Mouse (Mus musculus) kidney, adult 2 months (tissue): Measurements from ENCODE around the gene Hsh2d. TPM values are rescaled to one million over a fixed set of nuclear protein-coding genes. Genes with fewer than 3 reads are reported as not detected.

ENCODE experiments used
- DNase-seq: peaks from one replicate; pipeline ENCODE4 v3.0.0; 2021
- H3K27ac ChIP-seq: fragments of 200-500 bp; 2 replicates; pipeline ENCODE4 v1.5.1; 2012; ENCODE audit warnings: low read depth, low read length, control low read depth, inconsistent platforms; ENCODE audit not compliant: insufficient read depth
- H3K27me3 ChIP-seq: fragments of 200-500 bp; replicated peaks from 2 replicates; pipeline ENCODE4 v1.6.1; 2012; ENCODE audit warnings: mild to moderate bottlenecking, moderate library complexity, low read length, inconsistent platforms; ENCODE audit not compliant: control insufficient read depth, insufficient read depth
- H3K36me3 ChIP-seq: fragments of 200-500 bp; 2 replicates; pipeline ENCODE4 v1.6.1; 2012; ENCODE audit warnings: mild to moderate bottlenecking, moderate library complexity, low read length, inconsistent platforms; ENCODE audit not compliant: control insufficient read depth, insufficient read depth
- H3K4me1 ChIP-seq: fragments of 200-500 bp; 2 replicates; pipeline ENCODE4 v1.6.1; 2011; ENCODE audit warnings: low read length; ENCODE audit not compliant: control insufficient read depth, insufficient read depth
- H3K4me3 ChIP-seq: fragments of 200-500 bp; 2 replicates; pipeline ENCODE4 v1.5.1; 2011; ENCODE audit warnings: mild to moderate bottlenecking, low read depth, low read length, control low read depth; ENCODE audit not compliant: insufficient read depth
- CTCF ChIP-seq: fragments of 200-500 bp; conservative IDR thresholded peaks from 2 replicates; pipeline ENCODE4 v1.5.1; 2011; ENCODE audit warnings: low read depth, mild to moderate bottlenecking, control low read depth, low read length, moderate library complexity, mixed read lengths; ENCODE audit not compliant: insufficient read depth, insufficient read length
- POLR2A ChIP-seq: fragments of 200-500 bp; IDR thresholded peaks from one replicate; pipeline ENCODE4 v1.6.1; 2011; ENCODE audit warnings: low read depth, low read length, control low read depth
- WGBS: fragments of 180-500 bp; shearing (Covaris S2); methylation state at CpG from one replicate; pipeline ENCODE4 v1.1.7; 2018; 5-methylcytosine and 5-hydroxymethylcytosine counted together
- polyA plus RNA-seq: library from polyadenylated mRNA; depleted of rRNA; stranded (reverse); fragments of >200 nt; gene quantifications from 2 replicates; pipeline ENCODE4 v1.2.3, GENCODE M21; 2012; rRNA removed

The Hsh2d gene
- 0.14 and 1.9 TPM in 2 replicates for polyA plus RNA-seq

DNA sequence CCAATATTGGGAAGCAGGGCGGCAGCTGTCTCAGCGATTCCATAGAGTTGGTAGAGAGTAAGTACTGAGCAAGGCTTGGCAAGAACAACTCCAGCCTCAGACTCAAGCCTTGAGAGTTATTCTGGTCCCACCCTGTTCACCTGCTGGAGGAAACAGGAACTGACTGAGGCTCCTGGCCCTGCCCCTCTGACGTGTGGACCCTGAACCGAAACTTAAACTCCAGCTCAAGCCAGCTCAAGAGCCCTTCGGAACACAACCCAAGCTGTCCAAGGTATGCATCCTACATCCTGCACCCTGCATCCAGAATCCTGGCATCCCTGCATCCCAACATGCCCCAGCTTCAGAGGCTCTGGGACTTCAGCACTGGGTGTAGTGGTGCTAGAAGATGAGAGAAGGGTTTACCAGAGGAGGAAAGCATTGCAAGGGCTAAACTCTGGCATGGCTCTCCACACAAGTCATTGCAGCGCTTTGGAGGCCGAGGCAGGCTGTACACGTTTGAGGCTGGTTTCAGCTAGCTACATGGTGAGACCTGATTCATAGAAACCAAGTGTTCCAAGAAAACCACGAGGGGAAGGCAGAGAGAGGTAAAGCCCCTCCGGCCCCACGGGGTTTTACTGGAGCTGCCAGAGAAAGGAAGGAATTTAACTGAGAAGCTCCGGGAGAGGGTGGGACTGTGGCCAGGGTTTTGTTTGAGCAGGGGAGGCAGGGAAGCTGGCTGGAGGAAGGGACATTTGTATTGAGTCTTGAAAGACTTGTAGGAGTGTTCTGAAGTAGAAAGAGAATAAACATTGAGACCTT, at the start of gene Hsh2d:
Gene Hsh2d (plus strand): TSS at position 222 of the 798 bp plus-strand sequence.
- H3K4me1 ChIP-seq: 0 out of 2 replicates have a peak, but pooled peaks cover under 1% of the 10 kb centered on the region
- 62% methylated on average over 12 of the region's 12 CpGs for WGBS
- H3K36me3 ChIP-seq: no peaks in the 10 kb centered on the region
- H3K27me3 ChIP-seq: no peaks in the 10 kb centered on the region
- TF ChIP-seq CTCF (no peak), POLR2A (no peak)
- no peak within 1 kb of the TSS for H3K27ac ChIP-seq
- no peak within 1 kb of the TSS for H3K4me3 ChIP-seq
- no peak for DNase-seq

DNA sequence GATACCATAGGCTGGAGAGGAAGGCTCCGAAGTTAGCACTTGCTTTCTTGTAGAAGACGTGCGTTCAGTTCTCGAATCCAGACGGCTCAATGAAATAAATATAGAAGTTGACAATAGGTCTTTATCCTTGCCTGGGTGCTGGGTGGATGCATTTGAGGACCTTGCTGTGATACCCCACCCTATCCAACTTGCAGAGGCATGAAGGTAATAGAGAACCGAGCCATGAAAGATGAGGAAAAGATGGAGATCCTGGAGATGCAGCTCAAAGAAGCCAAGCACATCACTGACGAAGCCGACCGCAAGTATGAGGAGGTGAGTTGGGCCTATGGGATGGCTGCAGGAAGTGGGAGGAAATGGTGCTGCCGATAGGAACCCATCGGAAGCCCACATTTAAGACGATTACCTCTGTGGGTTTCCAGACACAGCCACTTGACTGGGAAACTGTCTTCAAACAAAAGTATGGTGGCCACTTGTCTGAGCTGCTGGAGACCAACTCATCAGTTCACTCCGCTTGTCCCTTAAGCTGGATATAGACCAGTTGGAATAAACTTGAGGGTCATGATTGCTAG, 46.1 kb upstream of the Hsh2d start:
- H3K27ac ChIP-seq: no peak overlapping the region
- H3K4me3 ChIP-seq: no peak overlapping the region
- H3K27me3 ChIP-seq: no peaks in the 10 kb centered on the region
- DNase-seq: no peak
- H3K4me1 ChIP-seq: 0 out of 2 replicates have a peak, but pooled peaks cover 3% of the 10 kb centered on the region
- 92% methylated on average over 13 of the region's 13 CpGs for WGBS
- H3K36me3 ChIP-seq: peaks cover 2% of the 10 kb centered on the region
- TF ChIP-seq CTCF: no peak
- no peak for TF ChIP-seq POLR2A

DNA sequence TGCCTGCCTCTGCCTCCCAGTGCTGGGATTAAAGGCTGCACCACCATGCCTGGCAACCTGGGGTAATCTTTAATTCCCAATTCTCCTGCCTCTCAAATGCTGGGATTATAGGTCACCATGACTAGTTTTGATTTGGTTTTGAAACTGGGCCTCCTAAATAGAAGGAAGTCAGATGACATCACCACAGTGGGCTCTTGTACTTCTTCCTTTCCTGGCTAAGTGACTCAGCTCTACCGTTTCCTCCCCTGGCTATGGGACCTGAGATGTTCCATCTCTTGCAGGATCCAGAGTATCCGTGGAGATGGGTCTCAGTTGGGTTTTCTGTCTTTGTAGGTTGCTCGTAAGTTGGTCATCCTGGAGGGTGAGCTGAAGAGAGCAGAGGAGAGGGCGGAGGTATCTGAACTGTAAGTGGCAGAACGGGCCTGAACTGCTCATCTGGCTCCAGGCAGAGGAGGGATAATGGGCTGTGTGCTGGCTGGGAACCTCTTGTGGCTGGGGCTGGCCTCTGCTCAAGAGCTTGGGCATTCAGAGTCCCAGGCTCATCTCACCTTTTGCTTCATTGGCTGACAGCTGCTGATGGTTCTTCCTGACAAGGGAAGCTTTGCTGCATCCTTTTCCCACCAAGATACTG, 45.0 kb upstream of the Hsh2d start:
- no peak overlapping the region for H3K27ac ChIP-seq
- no peak for TF ChIP-seq POLR2A
- no peak for TF ChIP-seq CTCF
- WGBS: 80% methylated on average over 5 of the region's 5 CpGs
- H3K36me3 ChIP-seq: peaks cover 2% of the 10 kb centered on the region
- DNase-seq: no peak
- no peaks in the 10 kb centered on the region for H3K27me3 ChIP-seq
- H3K4me3 ChIP-seq: no peak overlapping the region
- H3K4me1 ChIP-seq: 0 out of 2 replicates have a peak, but pooled peaks cover 3% of the 10 kb centered on the region

DNA sequence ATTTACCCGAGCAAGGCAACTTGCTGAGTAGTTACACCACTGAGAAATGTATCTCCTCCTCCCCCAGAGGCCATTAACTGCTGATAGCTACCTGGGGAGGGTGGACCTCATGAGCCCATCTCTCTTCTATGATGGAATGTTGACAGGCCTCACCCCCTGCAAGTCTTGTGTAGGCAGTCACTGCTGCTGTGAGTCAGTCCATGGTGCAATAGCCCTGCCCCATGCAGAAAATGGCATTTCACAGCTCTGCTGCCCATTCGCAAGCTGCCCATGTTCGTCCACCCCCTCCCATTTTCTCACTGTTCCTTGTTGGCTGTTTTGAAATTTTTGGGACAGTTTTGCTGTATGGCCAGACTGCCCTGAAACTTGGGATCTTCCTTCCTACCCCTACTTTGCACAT, 43.9 kb upstream of the Hsh2d start:
- H3K4me3 ChIP-seq: no peak overlapping the region
- H3K36me3 ChIP-seq: peaks cover 2% of the 10 kb centered on the region
- 82% methylated on average over 3 of the region's 3 CpGs for WGBS
- TF ChIP-seq CTCF (no peak), POLR2A (no peak)
- no peak overlapping the region for H3K27ac ChIP-seq
- no peak for DNase-seq
- H3K4me1 ChIP-seq: 0 out of 2 replicates have a peak, but pooled peaks cover 3% of the 10 kb centered on the region
- H3K27me3 ChIP-seq: no peaks in the 10 kb centered on the region

DNA sequence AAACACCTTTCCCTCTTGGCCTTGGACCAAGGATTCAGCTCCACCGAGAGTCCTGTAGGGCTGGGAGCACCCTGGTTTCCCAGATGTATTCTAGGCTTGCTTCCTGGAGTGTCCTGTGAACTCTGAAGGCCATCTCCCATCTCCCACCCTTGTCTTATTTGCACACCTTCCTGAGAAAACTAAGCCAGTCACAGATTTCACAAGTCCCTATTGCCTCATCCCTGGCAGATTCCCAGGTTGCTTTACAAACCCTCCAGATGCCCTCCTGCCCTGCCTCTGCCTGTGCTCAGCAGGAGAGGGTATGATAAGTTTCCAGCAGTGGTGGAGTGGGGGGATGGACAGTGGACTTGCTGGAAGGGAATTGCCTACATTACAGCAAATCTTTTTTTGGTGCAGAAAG, 43.4 kb upstream of the Hsh2d start:
- TF ChIP-seq POLR2A (no peak), CTCF (no peak)
- Histone ChIP-seq H3K36me3 (peaks cover 2% of the 10 kb centered on the region), H3K4me3 (no peak overlapping the region), H3K4me1 (0 out of 2 replicates have a peak, but pooled peaks cover 3% of the 10 kb centered on the region), H3K27ac (no peak overlapping the region), H3K27me3 (no peaks in the 10 kb centered on the region)
- WGBS: 65% methylated on average over 1 of the region's 1 CpGs
- no peak for DNase-seq

DNA sequence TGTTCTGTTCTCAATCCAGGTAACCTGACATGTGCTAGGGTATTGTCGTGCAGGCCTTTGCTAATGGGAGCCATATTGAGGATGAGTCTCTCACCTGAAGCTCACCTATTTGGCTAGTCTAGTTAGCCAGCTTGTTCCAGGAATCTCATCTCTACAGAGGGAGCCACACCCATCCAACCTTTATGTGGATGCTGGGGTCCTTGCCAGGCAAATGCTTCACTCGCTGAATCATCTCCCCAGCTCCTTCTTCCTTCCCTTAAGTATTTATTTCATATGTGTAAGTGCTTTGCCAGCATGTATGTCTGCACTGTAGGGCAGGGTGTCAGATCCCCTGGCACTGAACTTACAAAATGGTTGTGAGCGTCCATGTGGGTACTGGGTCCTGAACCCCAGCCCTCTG, 42.9 kb upstream of the Hsh2d start:
- TF ChIP-seq POLR2A (no peak), CTCF (no peak)
- no peak for DNase-seq

DNA sequence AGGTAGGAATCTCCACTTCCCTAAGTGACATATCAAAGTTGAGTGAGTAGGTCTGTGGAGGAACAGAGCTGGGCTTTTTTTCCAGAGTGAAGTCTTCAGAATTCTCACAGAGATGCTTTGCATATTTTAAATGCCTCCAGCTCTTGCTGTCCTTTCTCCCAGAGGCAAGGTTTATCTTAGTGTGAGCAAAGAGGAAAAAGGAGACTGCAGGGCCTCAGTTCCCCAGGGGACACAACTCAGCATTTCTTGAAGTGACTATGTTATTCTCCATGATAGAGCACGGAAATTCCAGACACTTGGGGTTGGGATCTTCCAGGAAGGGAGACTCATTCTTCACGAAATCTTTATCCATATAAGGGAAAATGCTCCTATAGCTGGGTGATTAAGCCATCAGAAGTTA, 42.2 kb upstream of the Hsh2d start:
- Histone ChIP-seq H3K36me3 (peaks cover 3% of the 10 kb centered on the region), H3K4me1 (0 out of 2 replicates have a peak, but pooled peaks cover 3% of the 10 kb centered on the region), H3K4me3 (no peak overlapping the region), H3K27me3 (no peaks in the 10 kb centered on the region), H3K27ac (peak overlapping the region; percentile 59; the same call in 1 of the 2 replicates)
- TF ChIP-seq POLR2A (no peak), CTCF (no peak)
- DNase-seq: peak; percentile 63
- WGBS: 63% methylated on average over 2 of the region's 2 CpGs

More for the DNA sequence above, 42.9 kb upstream of the Hsh2d start:
- no peak overlapping the region for H3K27ac ChIP-seq
- 0 out of 2 replicates have a peak, but pooled peaks cover 3% of the 10 kb centered on the region for H3K4me1 ChIP-seq
- H3K4me3 ChIP-seq: no peak overlapping the region
- no peaks in the 10 kb centered on the region for H3K27me3 ChIP-seq
- 86% methylated on average over 3 of the region's 3 CpGs for WGBS
- H3K36me3 ChIP-seq: peaks cover 2% of the 10 kb centered on the region
